Mouse (Mus musculus) forebrain, embryonic 11.5 days (tissue): ENCODE data around the gene Daxx. TPM values are rescaled to one million over a fixed set of nuclear protein-coding genes. Genes with fewer than 3 reads are reported as not detected.
A peak's percentile ranks its signal among the peaks of the same experiment; 100 is the strongest.

Source experiments
- ATAC-seq: fragments of 200-750 bp; cut with Nextera tagmentation; replicated peaks from 2 replicates; pipeline ENCODE4 v1.8.0; 2017; ENCODE audit warnings: moderate TSS enrichment; ENCODE audit not compliant: low FRiP score
- DNase-seq: peaks from one replicate; pipeline ENCODE4 v3.0.0-alpha.2; 2017; ENCODE audit warnings: low spot score
- H3K27ac ChIP-seq: fragments of 300-500 bp; sonication (generic); 2 replicates; pipeline ENCODE4 v1.5.1; 2014; ENCODE audit warnings: low read depth, low read length
- H3K27me3 ChIP-seq: fragments of 300-500 bp; sonication (generic); 2 replicates; pipeline ENCODE4 v1.6.1; 2014; ENCODE audit warnings: mild to moderate bottlenecking, low read length, mixed read lengths; ENCODE audit not compliant: control insufficient read depth, insufficient read depth
- H3K36me3 ChIP-seq: fragments of 300-500 bp; sonication (generic); 2 replicates; pipeline ENCODE4 v1.6.1; 2014; ENCODE audit warnings: mild to moderate bottlenecking, low read length, moderate library complexity, mixed read lengths; ENCODE audit not compliant: control insufficient read depth, insufficient read depth
- H3K4me1 ChIP-seq: fragments of 300-500 bp; sonication (generic); replicated peaks from 2 replicates; pipeline ENCODE4 v1.6.1; 2014; ENCODE audit warnings: low read length, mixed read lengths; ENCODE audit not compliant: control insufficient read depth, insufficient read depth
- H3K4me2 ChIP-seq: fragments of 300-500 bp; sonication (generic); 2 replicates; pipeline ENCODE4 v1.6.1; 2014; ENCODE audit warnings: low read depth, mild to moderate bottlenecking, low read length, moderate library complexity, mixed read lengths; ENCODE audit not compliant: severe bottlenecking
- H3K4me3 ChIP-seq: fragments of 300-500 bp; sonication (generic); 2 replicates; pipeline ENCODE4 v1.5.1; 2014; ENCODE audit warnings: low read depth, low read length
- H3K9ac ChIP-seq: fragments of 300-500 bp; sonication (generic); 2 replicates; pipeline ENCODE4 v1.6.1; 2014; ENCODE audit warnings: low read length
- H3K9me3 ChIP-seq: fragments of 300-500 bp; sonication (generic); 2 replicates; pipeline ENCODE4 v1.6.1; 2016; ENCODE audit warnings: low read length, mixed read lengths; ENCODE audit not compliant: control insufficient read depth
- WGBS: fragments of 180-500 bp; shearing (Covaris S2); extraction: QIAGEN DNeasy Blood & Tissue Kit; methylation state at CpG from one replicate; pipeline ENCODE4 v1.1.7; 2014; 5-methylcytosine and 5-hydroxymethylcytosine counted together
- polyA plus RNA-seq: library from polyadenylated mRNA; unstranded; fragments of >200 nt; fragmentation: Nextera tagmentation; extraction: Ambion mirVana; gene quantifications from 2 replicates; pipeline ENCODE4 v1.2.1, GENCODE M21; 2014

Gene Daxx
- polyA plus RNA-seq, 1 experiment from 2014 or later, result 68.2 TPM

DNA sequence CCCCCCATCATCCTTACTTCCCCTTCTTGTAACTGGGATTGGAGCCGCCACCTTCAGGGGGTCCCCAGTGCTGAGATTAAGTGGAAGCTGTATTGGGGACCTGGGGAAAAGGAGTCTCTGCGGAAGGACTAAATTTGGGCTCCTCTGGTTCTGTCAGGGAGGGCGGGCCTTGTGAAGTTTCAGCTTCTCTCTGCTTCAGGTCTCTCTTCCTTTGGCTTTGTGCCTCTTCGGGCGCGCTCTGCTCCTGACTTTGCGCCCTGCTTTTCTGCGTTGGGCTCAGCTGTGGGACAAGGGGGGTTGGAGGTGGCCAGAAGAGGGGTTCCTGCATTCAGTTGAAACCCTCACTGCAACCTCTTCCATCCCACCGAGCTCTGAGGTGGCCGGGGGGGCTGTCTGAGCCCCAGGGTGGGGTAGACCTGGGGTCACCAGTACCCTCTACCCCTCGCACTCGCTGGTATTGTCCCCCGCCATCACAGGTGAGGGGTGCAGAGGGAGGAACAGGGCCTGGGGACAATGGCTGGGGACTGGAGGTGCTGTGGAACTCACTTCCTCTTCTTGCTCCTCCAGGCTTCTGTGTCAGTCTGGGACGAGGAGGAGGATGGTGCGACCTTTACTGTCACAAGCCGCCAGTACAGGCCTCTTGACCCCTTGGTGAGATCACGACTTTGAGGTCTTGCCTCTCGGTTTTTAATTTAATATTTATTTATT is 22.1 kb downstream of the Daxx start:
- Histone ChIP-seq H3K4me2 (peak overlapping the region; percentile 100), H3K4me1 (peaks cover 13% of the 10 kb centered on the region; the same call in 1 of the 2 replicates), H3K9me3 (no peaks in the 10 kb centered on the region), H3K4me3 (peak overlapping the region; percentile 83), H3K27ac (no peak overlapping the region), H3K9ac (peak overlapping the region; percentile 84; the same call in 1 of the 2 replicates), H3K27me3 (no peaks in the 10 kb centered on the region), H3K36me3 (no peaks in the 10 kb centered on the region)
- ATAC-seq, result no peak
- DNase-seq, result no peak
- WGBS, result 29% methylated on average over 18 of the region's 18 CpGs

DNA sequence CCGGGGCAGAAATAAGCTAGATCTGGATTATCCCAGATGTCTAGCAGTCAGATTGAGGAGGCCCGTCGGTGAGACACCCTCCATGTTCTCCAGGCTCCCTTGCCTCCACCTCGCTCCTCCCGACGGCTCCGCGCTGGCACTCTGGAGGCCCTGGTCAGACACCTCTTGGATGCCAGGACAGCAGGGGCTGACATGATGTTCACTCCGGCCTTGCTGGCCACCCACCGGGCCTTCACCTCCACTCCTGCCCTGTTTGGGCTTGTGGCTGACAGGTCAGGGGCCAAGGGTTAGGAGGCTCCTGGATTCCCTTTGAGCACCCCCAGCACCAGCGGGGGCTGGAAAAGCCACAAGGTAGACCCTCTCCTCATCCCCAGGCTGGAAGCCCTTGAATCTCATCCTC is 22.7 kb downstream of the Daxx start:
- Histone ChIP-seq H3K27ac (no peak overlapping the region), H3K4me1 (peaks cover 13% of the 10 kb centered on the region; the same call in 1 of the 2 replicates), H3K27me3 (no peaks in the 10 kb centered on the region), H3K36me3 (no peaks in the 10 kb centered on the region), H3K4me3 (no peak overlapping the region), H3K9me3 (no peaks in the 10 kb centered on the region), H3K9ac (no peak overlapping the region), H3K4me2 (no peak overlapping the region)
- no peak for ATAC-seq
- 92% methylated on average over 11 of the region's 11 CpGs for WGBS
- DNase-seq, result no peak

GRCm38 (mm10) chr17:33932448-33932847 is 23.2 kb downstream of the Daxx start:
- no peak for DNase-seq
- Histone ChIP-seq H3K36me3 (no peaks in the 10 kb centered on the region), H3K27ac (no peak overlapping the region), H3K4me1 (peaks cover 13% of the 10 kb centered on the region; the same call in 1 of the 2 replicates), H3K27me3 (no peaks in the 10 kb centered on the region), H3K9me3 (no peaks in the 10 kb centered on the region), H3K4me3 (no peak overlapping the region), H3K4me2 (no peak overlapping the region), H3K9ac (no peak overlapping the region)
- ATAC-seq, result no peak
- WGBS, result 90% methylated on average over 14 of the region's 14 CpGs

- 88% methylated on average over 15 of the region's 15 CpGs for WGBS
- no peak for ATAC-seq
- no peak overlapping the region for H3K4me3 ChIP-seq
These were observed 23.8 kb downstream of the Daxx start for GRCm38 (mm10) chr17:33932970-33933369.

DNA sequence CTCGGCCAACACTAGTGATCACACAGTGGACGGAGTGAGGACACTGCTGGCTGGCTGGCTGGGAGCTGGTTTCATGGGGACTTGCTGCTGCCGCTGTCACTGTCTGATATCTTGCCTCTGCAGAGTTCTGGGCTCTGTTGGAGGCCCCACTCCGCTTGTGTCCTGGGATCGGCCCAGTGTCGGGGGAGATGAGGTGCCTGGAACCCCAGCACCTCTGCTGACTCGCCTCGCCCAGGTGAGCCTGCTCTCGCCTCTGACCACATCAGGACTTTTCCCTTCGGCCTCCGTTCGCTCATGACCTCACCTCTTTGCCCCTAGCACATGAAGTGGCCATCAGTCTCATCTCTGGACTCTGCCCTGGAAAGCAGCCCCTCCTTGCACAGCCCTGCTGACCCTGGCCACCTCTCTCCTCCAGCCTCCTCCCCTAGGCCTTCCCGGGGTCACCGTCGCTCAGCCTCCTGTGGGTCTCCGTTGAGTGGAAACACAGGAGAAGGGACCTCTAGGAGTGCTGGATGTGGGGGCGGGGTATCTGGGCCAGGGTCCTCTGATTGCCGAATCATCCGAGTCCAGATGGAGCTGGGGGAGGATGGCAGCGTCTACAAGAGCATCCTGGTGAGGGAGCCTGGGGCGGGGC is 26.3 kb downstream of the Daxx start:
- Histone ChIP-seq H3K4me2 (no peak overlapping the region), H3K9ac (no peak overlapping the region), H3K4me1 (peaks cover 11% of the 10 kb centered on the region), H3K27me3 (no peaks in the 10 kb centered on the region), H3K36me3 (no peaks in the 10 kb centered on the region), H3K27ac (no peak overlapping the region), H3K9me3 (no peaks in the 10 kb centered on the region), H3K4me3 (no peak overlapping the region)
- ATAC-seq (no peak), DNase-seq (no peak)
- WGBS, result 88% methylated on average over 21 of the region's 21 CpGs

More at GRCm38 (mm10) chr17:33932970-33933369, 23.8 kb downstream of the Daxx start:
- no peaks in the 10 kb centered on the region for H3K27me3 ChIP-seq
- H3K9me3 ChIP-seq, result no peaks in the 10 kb centered on the region
- no peaks in the 10 kb centered on the region for H3K36me3 ChIP-seq
- no peak overlapping the region for H3K27ac ChIP-seq
- no peak overlapping the region for H3K4me2 ChIP-seq
- no peak for DNase-seq
- H3K4me1 ChIP-seq, result peaks cover 13% of the 10 kb centered on the region; the same call in 1 of the 2 replicates
- no peak overlapping the region for H3K9ac ChIP-seq

GRCm38 (mm10) chr17:33936993-33937392 is 27.8 kb downstream of the Daxx start:
- ATAC-seq (no peak), DNase-seq (no peak)
- no peaks in the 10 kb centered on the region for H3K9me3 ChIP-seq
- WGBS, result 89% methylated on average over 15 of the region's 15 CpGs
- H3K27ac ChIP-seq, result no peak overlapping the region
- no peak overlapping the region for H3K9ac ChIP-seq
- no peaks in the 10 kb centered on the region for H3K36me3 ChIP-seq
- no peak overlapping the region for H3K4me3 ChIP-seq
- no peak overlapping the region for H3K4me2 ChIP-seq
- no peaks in the 10 kb centered on the region for H3K27me3 ChIP-seq
- peaks cover 8% of the 10 kb centered on the region for H3K4me1 ChIP-seq

DNA sequence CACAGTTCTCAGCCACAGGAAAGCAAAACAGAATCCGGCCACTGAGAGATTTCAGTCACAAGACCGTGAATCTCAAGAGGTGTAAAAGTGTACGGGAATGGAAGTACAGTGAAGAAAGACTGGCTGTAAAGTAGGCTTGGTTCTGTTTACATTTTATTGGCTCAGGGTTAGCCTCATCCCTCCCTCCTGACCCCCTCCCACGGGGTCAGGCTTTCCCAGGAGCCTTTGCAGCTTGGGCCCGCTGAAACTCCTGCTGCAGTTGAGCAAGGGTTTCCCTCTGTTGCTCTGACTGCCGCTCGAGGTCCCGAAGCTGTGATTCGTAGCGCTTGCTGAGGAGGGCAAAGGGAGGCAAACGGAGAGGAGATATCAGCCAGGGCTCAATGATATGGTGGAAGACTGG is 29.6 kb downstream of the Daxx start:
- no peak overlapping the region for H3K27ac ChIP-seq
- H3K4me2 ChIP-seq, result no peak overlapping the region
- DNase-seq (no peak), ATAC-seq (no peak)
- H3K9me3 ChIP-seq, result no peaks in the 10 kb centered on the region
- peaks cover 8% of the 10 kb centered on the region for H3K4me1 ChIP-seq
- peaks cover 3% of the 10 kb centered on the region; the same call in 1 of the 2 replicates for H3K36me3 ChIP-seq
- no peak overlapping the region for H3K4me3 ChIP-seq
- no peaks in the 10 kb centered on the region for H3K27me3 ChIP-seq
- no peak overlapping the region for H3K9ac ChIP-seq
- 88% methylated on average over 11 of the region's 11 CpGs for whole genome bisulfite sequencing

GRCm38 (mm10) chr17:33940206-33940805 is 31.1 kb downstream of the Daxx start, which contains the start of the genes Pfdn6 and Wdr46:
Pfdn6 (minus strand) TSS chr17:33940343.
Wdr46 (plus strand) TSS chr17:33940660.
- peak within 1 kb of the TSS; percentile 85 for H3K4me3 ChIP-seq
- H3K36me3 ChIP-seq, result peaks cover 6% of the 10 kb centered on the region; the same call in 1 of the 2 replicates
- H3K4me1 ChIP-seq, result peaks cover 8% of the 10 kb centered on the region
- H3K9me3 ChIP-seq, result no peaks in the 10 kb centered on the region
- H3K4me2 ChIP-seq, result peak within 1 kb of the TSS; percentile 92
- 0 out of 2 replicates have a peak within 1 kb of the TSS, but pooled peaks have one; percentile 50 for H3K27ac ChIP-seq
- no peaks in the 10 kb centered on the region for H3K27me3 ChIP-seq
- WGBS, result under 1% methylated on average over 36 of the region's 36 CpGs
- peak within 1 kb of the TSS; percentile 73 for H3K9ac ChIP-seq
- DNase-seq (peak; percentile 90), ATAC-seq (peak; percentile 89)
